Mouse (Mus musculus): ENCODE results near the gene Tomm20l. TPM values are rescaled to one million over a fixed set of nuclear protein-coding genes. Genes with fewer than 3 reads are reported as not detected.

The Tomm20l gene
- polyA plus RNA-seq, 1 experiment from 2014 or later = not detected

Other genes with a start within 250 kb of the Tomm20l start
- 210 and 229 TPM in 2 replicates for gene Actr10, start 173.6 kb upstream of the Tomm20l start, polyA plus RNA-seq (2016; fragmentation: Nextera tagmentation; extraction: Ambion mirVana)
- 605 and 630 TPM in 2 replicates for gene Psma3, start 136.8 kb upstream of the Tomm20l start, polyA plus RNA-seq (2016; fragmentation: Nextera tagmentation; extraction: Ambion mirVana)
- gene Arid4a, start 95.4 kb upstream of the Tomm20l start, polyA plus RNA-seq (2016; fragmentation: Nextera tagmentation; extraction: Ambion mirVana) = 21.6 and 27.5 TPM in 2 replicates
- gene Timm9, start 25.3 kb downstream of the Tomm20l start, polyA plus RNA-seq (2016; fragmentation: Nextera tagmentation; extraction: Ambion mirVana) = 69.8 and 77.8 TPM in 2 replicates
- 14.3 and 17.5 TPM in 2 replicates for gene 2700049A03Rik, start 25.4 kb downstream of the Tomm20l start, polyA plus RNA-seq (2016; fragmentation: Nextera tagmentation; extraction: Ambion mirVana)
- 12.2 and 15.2 TPM in 2 replicates for gene Dact1, start 198.5 kb downstream of the Tomm20l start, polyA plus RNA-seq (2016; fragmentation: Nextera tagmentation; extraction: Ambion mirVana)

Measured in hindbrain, embryonic 10.5 days (tissue).